Mouse (Mus musculus) mouse trophoblast stem cell (cell line): ENCODE results near the gene Il18r1.

ENCODE experiments used
- in situ Hi-C, 2 experiments: fragments of 300-500 bp; cut with MseI, MboI; formaldehyde crosslinking; loops; 2 replicates in 1 of 2; 3 replicates in 1 of 2; pipeline ENCODE4 v1.15.1; 2025

Il18r1 gene

GRCm38 (mm10) chr1:40465477-40466430, at the start of gene Il18r1:
Gene Il18r1, plus strand, starts transcription at chr1:40465552.
- in situ Hi-C loops, result no loop called here

- in situ Hi-C loops, result no loop called here
These were observed 48.3 kb upstream of the Il18r1 start for GRCm38 (mm10) chr1:40417034-40417433.

GRCm38 (mm10) chr1:40418512-40418911, 46.8 kb upstream of the Il18r1 start:
- in situ Hi-C loops, result no loop called here

- in situ Hi-C loops, result no loop called here
These were observed 41.5 kb upstream of the Il18r1 start for GRCm38 (mm10) chr1:40423892-40424291.

GRCm38 (mm10) chr1:40427270-40427669, 38.1 kb upstream of the Il18r1 start:
- in situ Hi-C loops, result no loop called here

- in situ Hi-C loops, result no loop called here
These were observed 37.5 kb upstream of the Il18r1 start for GRCm38 (mm10) chr1:40427901-40428300.

- in situ Hi-C loops, result no loop called here
These were observed 36.3 kb upstream of the Il18r1 start, which contains the start of gene Il1rl1 for GRCm38 (mm10) chr1:40428910-40429675. Gene Il1rl1, plus strand, starts transcription at chr1:40429570.

- in situ Hi-C loops, result no loop called here
These were observed 35.1 kb upstream of the Il18r1 start for GRCm38 (mm10) chr1:40430143-40430834.

GRCm38 (mm10) chr1:40432169-40432568, 33.2 kb upstream of the Il18r1 start:
- in situ Hi-C loops, result no loop called here

- in situ Hi-C loops, result no loop called here
These were observed 29.4 kb upstream of the Il18r1 start for GRCm38 (mm10) chr1:40435936-40436335.

- in situ Hi-C loops, result no loop called here
These were observed 28.0 kb upstream of the Il18r1 start for GRCm38 (mm10) chr1:40437340-40437739.

GRCm38 (mm10) chr1:40439504-40439903, 25.8 kb upstream of the Il18r1 start:
- in situ Hi-C loops, result no loop called here

- in situ Hi-C loops, result no loop called here
These were observed 20.6 kb upstream of the Il18r1 start for GRCm38 (mm10) chr1:40444800-40445199.

GRCm38 (mm10) chr1:40467306-40467705, 2.0 kb downstream of the Il18r1 start:
- in situ Hi-C loops, result no loop called here

GRCm38 (mm10) chr1:40468805-40469204, 3.5 kb downstream of the Il18r1 start:
- in situ Hi-C loops, result no loop called here

- in situ Hi-C loops, result no loop called here
These were observed 4.5 kb downstream of the Il18r1 start for GRCm38 (mm10) chr1:40469900-40470299.

- in situ Hi-C loops, result no loop called here
These were observed 7.0 kb downstream of the Il18r1 start for GRCm38 (mm10) chr1:40472401-40472800.

GRCm38 (mm10) chr1:40473640-40474039, 8.3 kb downstream of the Il18r1 start:
- in situ Hi-C loops, result no loop called here

GRCm38 (mm10) chr1:40474336-40474735, 9.0 kb downstream of the Il18r1 start:
- in situ Hi-C loops, result no loop called here

GRCm38 (mm10) chr1:40475697-40476096, 10.3 kb downstream of the Il18r1 start:
- in situ Hi-C loops, result no loop called here

- in situ Hi-C loops, result no loop called here
These were observed 11.4 kb downstream of the Il18r1 start for GRCm38 (mm10) chr1:40476756-40477155.

- in situ Hi-C loops, result no loop called here
These were observed 14.2 kb downstream of the Il18r1 start for GRCm38 (mm10) chr1:40479505-40479923.
